Comparison of ENCODE assay signal across 23 mouse cellular contexts in genomic region chr4:9057676-9058075, GRCm38 (mm10).
DNase-seq lines count a peak whose midpoint lies in the region; ATAC-seq and TF ChIP-seq lines count a peak whose summit lies in the region.
"Had no signal": no experiment of that assay in that cellular context is flagged by ENCODE, and none has a peak within 500 bp of the region (broad histone marks: within the 10 kb centered on the region; RNA-seq: fewer than 3 reads in every experiment).

No protein-coding gene starts in this region.

- no peak overlapping the region for H3K4me3 ChIP-seq in kidney, embryonic 16.5 days (ENCODE audit: low read length)
- no peak overlapping the region for H3K4me3 ChIP-seq in stomach, postnatal 0 days (ENCODE audit: low read depth, low read length)
- H3K4me3 ChIP-seq: erythroblast, embryonic 14.5 days; heart, embryonic 13.5 days; layer of hippocampus, adult 2 months; liver, embryonic 13.5 days; lung, embryonic 15.5 days; midbrain, embryonic 13.5 days; myocyte; neural tube, embryonic 15.5 days had no signal

- H3K4me2 ChIP-seq in kidney, embryonic 16.5 days (replicated peaks; ENCODE audit: low read depth, low read length): no peak overlapping the region
- H3K4me2 ChIP-seq in stomach, postnatal 0 days (replicated peaks; ENCODE audit: low read depth): no peak overlapping the region
- H3K4me2 ChIP-seq: heart, embryonic 13.5 days; hindbrain, embryonic 14.5 days; liver, embryonic 13.5 days; lung, embryonic 15.5 days; midbrain, embryonic 13.5 days; neural tube, embryonic 15.5 days had no signal

- no peak for TF ChIP-seq CTCF in stomach, postnatal 0 days (IDR thresholded peaks at IDR 0.05; ENCODE audit: low read depth)

- no peak for TF ChIP-seq EP300 in stomach, postnatal 0 days (optimal IDR thresholded peaks at IDR 0.05)

- no peak overlapping the region for H3K27ac ChIP-seq in kidney, embryonic 16.5 days (ENCODE audit: low read length)
- 0 out of 2 replicates have a peak overlapping the region, but pooled peaks have one; percentile 41 for H3K27ac ChIP-seq in stomach, postnatal 0 days (replicated peaks)
- H3K27ac ChIP-seq: heart, embryonic 13.5 days; hindbrain, embryonic 14.5 days; layer of hippocampus, adult 2 months; liver, embryonic 13.5 days; lung, embryonic 15.5 days; midbrain, embryonic 13.5 days; neural tube, embryonic 15.5 days had no signal

- H3K9ac ChIP-seq in kidney, embryonic 16.5 days (replicated peaks; ENCODE audit: low read length): no peak overlapping the region
- no peak overlapping the region for H3K9ac ChIP-seq in stomach, postnatal 0 days (ENCODE audit: low read length)
- H3K9ac ChIP-seq: heart, embryonic 13.5 days; hindbrain, embryonic 14.5 days; liver, embryonic 13.5 days; lung, embryonic 15.5 days; midbrain, embryonic 13.5 days; neural tube, embryonic 15.5 days had no signal

- H3K4me1 ChIP-seq in kidney, embryonic 16.5 days (ENCODE audit: insufficient read depth, low read length): 0 out of 2 replicates have a peak, but pooled peaks cover 4% of the 10 kb centered on the region
- no peaks in the 10 kb centered on the region; the same call in 1 of the 2 replicates for H3K4me1 ChIP-seq in stomach, postnatal 0 days (replicated peaks; ENCODE audit: control insufficient read depth, insufficient read depth)
- H3K4me1 ChIP-seq: liver, embryonic 13.5 days; lung, embryonic 15.5 days had no signal

- no peaks in the 10 kb centered on the region for H3K36me3 ChIP-seq in kidney, embryonic 16.5 days (ENCODE audit: insufficient read depth, low read length)
- no peaks in the 10 kb centered on the region for H3K36me3 ChIP-seq in stomach, postnatal 0 days (ENCODE audit: control insufficient read depth, insufficient read depth, low read length)
- H3K36me3 ChIP-seq: heart, embryonic 13.5 days; liver, embryonic 13.5 days; lung, embryonic 15.5 days; midbrain, embryonic 13.5 days; neural tube, embryonic 15.5 days had no signal

- 27% methylated on average over 4 of the region's 4 CpGs for WGBS in kidney, embryonic 16.5 days
- 54% methylated on average over 4 of the region's 4 CpGs for WGBS in stomach, postnatal 0 days

- intact Hi-C loops in gastrocnemius, postnatal 36 days (cut with DNase I): loop anchor here (2.0 kb wide), 1 partner anchor 37 kb away; no protein-coding TSS in a partner anchor

- peak; percentile 80 for ATAC-seq in kidney, embryonic 16.5 days (ENCODE audit: low FRiP score, low TSS enrichment)
- ATAC-seq in stomach, postnatal 0 days (ENCODE audit: low FRiP score, low TSS enrichment): no peak
- no peak for ATAC-seq in erythroid progenitor cell, adult 5-6 weeks (replicated peaks; ENCODE audit: low FRiP score, poor library complexity, severe bottlenecking)
- ATAC-seq: midbrain, embryonic 13.5 days had no signal

- DNase-seq in gastrocnemius, adult 18-20 months (ENCODE audit: low spot score): peak; percentile 91
- DNase-seq in gastrocnemius, postnatal 4 days (ENCODE audit: low spot score in 2 of 2): no peak
- no peak for DNase-seq in kidney, postnatal 4 days
- DNase-seq in gastrocnemius, postnatal 36 days: peak; percentile 45 to 63
- no peak for DNase-seq in stomach, postnatal 0 days (ENCODE audit: low spot score)
- DNase-seq in layer of hippocampus, postnatal 25 days (ENCODE audit: extremely low spot score in 1 of 2, low spot score in 1 of 2): no peak
- DNase-seq: adrenal gland, adult 8-10 months; cerebellum, adult 11 months; cerebellum, postnatal 25 days; kidney, adult 11 months; liver, embryonic 13.5 days; thymus, postnatal 4 days had no signal

- no peaks in the 10 kb centered on the region for H3K27me3 ChIP-seq in kidney, embryonic 16.5 days (ENCODE audit: insufficient read depth, low read length)
- no peaks in the 10 kb centered on the region for H3K27me3 ChIP-seq in stomach, postnatal 0 days (ENCODE audit: control insufficient read depth, insufficient read depth, low read length)
- H3K27me3 ChIP-seq: CH12.LX; heart, embryonic 13.5 days; lung, embryonic 15.5 days; midbrain, embryonic 13.5 days; neural tube, embryonic 15.5 days had no signal

- no peaks in the 10 kb centered on the region for H3K9me3 ChIP-seq in kidney, embryonic 16.5 days (ENCODE audit: low read length)
- no peaks in the 10 kb centered on the region for H3K9me3 ChIP-seq in stomach, postnatal 0 days (ENCODE audit: control insufficient read depth, low read length)
- H3K9me3 ChIP-seq: heart, embryonic 13.5 days; liver, embryonic 13.5 days; lung, embryonic 15.5 days; midbrain, embryonic 13.5 days; neural tube, embryonic 15.5 days had no signal

Comparison
In these comparisons a context has a peak if more than half of its experiments do, and no peak if none do; other contexts are left out.
1. DNase-seq: peak in gastrocnemius, adult 18-20 months (single experiment) and gastrocnemius, postnatal 36 days (2 of 2); none in gastrocnemius, postnatal 4 days (0 of 2), kidney, postnatal 4 days (0 of 2), stomach, postnatal 0 days (single experiment) and layer of hippocampus, postnatal 25 days (0 of 2).